Mouse (Mus musculus) stomach, postnatal 0 days (tissue): ENCODE results near the gene C5ar1. TPM values are rescaled to one million over a fixed set of nuclear protein-coding genes. Genes with fewer than 3 reads are reported as not detected.
A peak's percentile ranks its signal among the peaks of the same experiment; 100 is the strongest.

Source experiments
- ATAC-seq: fragments of 200-750 bp; cut with Nextera tagmentation; 2 replicates; pipeline ENCODE4 v1.8.0; 2017; ENCODE audit not compliant: low FRiP score, low TSS enrichment
- DNase-seq: peaks from one replicate; pipeline ENCODE4 v3.0.0-alpha.2; 2016; ENCODE audit warnings: low spot score
- H3K27ac ChIP-seq: fragments of 300-500 bp; sonication (generic); replicated peaks from 2 replicates; pipeline ENCODE4 v1.5.1; 2014; ENCODE audit warnings: mild to moderate bottlenecking, control low read depth
- H3K27me3 ChIP-seq: fragments of 300-500 bp; sonication (generic); 2 replicates; pipeline ENCODE4 v1.6.1; 2014; ENCODE audit warnings: low read length; ENCODE audit not compliant: control insufficient read depth, insufficient read depth
- H3K36me3 ChIP-seq: fragments of 300-500 bp; sonication (generic); 2 replicates; pipeline ENCODE4 v1.6.1; 2014; ENCODE audit warnings: low read length, mixed read lengths; ENCODE audit not compliant: control insufficient read depth, insufficient read depth
- H3K4me1 ChIP-seq: fragments of 300-500 bp; sonication (generic); replicated peaks from 2 replicates; pipeline ENCODE4 v1.6.1; 2014; ENCODE audit warnings: antibody characterized with exemption; ENCODE audit not compliant: control insufficient read depth, insufficient read depth
- H3K4me2 ChIP-seq: fragments of 300-500 bp; sonication (generic); replicated peaks from 2 replicates; pipeline ENCODE4 v1.6.1; 2014; ENCODE audit warnings: low read depth, mild to moderate bottlenecking, control low read depth, moderate library complexity
- H3K4me3 ChIP-seq: fragments of 300-500 bp; sonication (generic); 2 replicates; pipeline ENCODE4 v1.5.1; 2014; ENCODE audit warnings: low read depth, low read length, control low read depth
- H3K9ac ChIP-seq: fragments of 300-500 bp; sonication (generic); 2 replicates; pipeline ENCODE4 v1.6.1; 2014; ENCODE audit warnings: mild to moderate bottlenecking, low read length, control low read depth, mixed read lengths
- H3K9me3 ChIP-seq: fragments of 300-500 bp; sonication (generic); 2 replicates; pipeline ENCODE4 v1.6.1; 2016; ENCODE audit warnings: low read length; ENCODE audit not compliant: control insufficient read depth
- CTCF ChIP-seq: IDR thresholded peaks from 2 replicates; pipeline ENCODE4 v1.5.1; 2016; ENCODE audit warnings: antibody characterized with exemption, low read depth, mild to moderate bottlenecking, moderate library complexity
- EP300 ChIP-seq: optimal IDR thresholded peaks from 2 replicates; pipeline ENCODE3; 2016; ENCODE audit warnings: antibody characterized with exemption
- WGBS: fragments of 180-500 bp; shearing (Covaris S2); extraction: QIAGEN DNeasy Blood & Tissue Kit; methylation state at CpG from one replicate; pipeline ENCODE4 v1.1.7; 2014; 5-methylcytosine and 5-hydroxymethylcytosine counted together
- polyA plus RNA-seq: library from polyadenylated mRNA; unstranded; fragments of >200 nt; fragmentation: Nextera tagmentation; extraction: Ambion mirVana; gene quantifications from 2 replicates; pipeline ENCODE4 v1.2.1, GENCODE M21; 2015

Gene C5ar1
- polyA plus RNA-seq, 1 experiment from 2014 or later: 2.0 TPM

GRCm38 (mm10) chr7:16284904-16285303 lies 25.6 kb upstream of the C5ar1 start:
- Histone ChIP-seq H3K4me1 (no peaks in the 10 kb centered on the region), H3K9ac (peak overlapping the region; percentile 43), H3K4me3 (peak overlapping the region; percentile 67), H3K9me3 (no peaks in the 10 kb centered on the region), H3K27me3 (no peaks in the 10 kb centered on the region), H3K27ac (peak overlapping the region; percentile 85), H3K36me3 (peaks cover 26% of the 10 kb centered on the region), H3K4me2 (peak overlapping the region; percentile 55)
- TF ChIP-seq CTCF (no peak), EP300 (no peak)
- 33% methylated on average over 9 of the region's 9 CpGs for WGBS
- no peak for DNase-seq
- no peak for ATAC-seq

GRCm38 (mm10) chr7:16284001-16284400 lies 24.7 kb upstream of the C5ar1 start:
- no peak for DNase-seq
- Histone ChIP-seq H3K36me3 (peaks cover 26% of the 10 kb centered on the region), H3K4me3 (no peak overlapping the region), H3K4me2 (no peak overlapping the region), H3K27me3 (no peaks in the 10 kb centered on the region), H3K9me3 (no peaks in the 10 kb centered on the region), H3K4me1 (no peaks in the 10 kb centered on the region), H3K27ac (no peak overlapping the region), H3K9ac (no peak overlapping the region)
- 92% methylated on average over 8 of the region's 8 CpGs for WGBS
- TF ChIP-seq CTCF (no peak), EP300 (no peak)
- no peak for ATAC-seq

GRCm38 (mm10) chr7:16282334-16282733 lies 23.0 kb upstream of the C5ar1 start:
- no peaks in the 10 kb centered on the region for H3K4me1 ChIP-seq
- no peak for TF ChIP-seq EP300
- TF ChIP-seq CTCF: no peak
- 84% methylated on average over 13 of the region's 13 CpGs for WGBS
- DNase-seq (no peak), ATAC-seq (no peak)
- H3K9ac ChIP-seq: no peak overlapping the region
- no peak overlapping the region for H3K4me3 ChIP-seq
- H3K4me2 ChIP-seq: no peak overlapping the region
- no peak overlapping the region for H3K27ac ChIP-seq
- no peaks in the 10 kb centered on the region for H3K9me3 ChIP-seq
- H3K36me3 ChIP-seq: peaks cover 33% of the 10 kb centered on the region
- no peaks in the 10 kb centered on the region for H3K27me3 ChIP-seq

DNA sequence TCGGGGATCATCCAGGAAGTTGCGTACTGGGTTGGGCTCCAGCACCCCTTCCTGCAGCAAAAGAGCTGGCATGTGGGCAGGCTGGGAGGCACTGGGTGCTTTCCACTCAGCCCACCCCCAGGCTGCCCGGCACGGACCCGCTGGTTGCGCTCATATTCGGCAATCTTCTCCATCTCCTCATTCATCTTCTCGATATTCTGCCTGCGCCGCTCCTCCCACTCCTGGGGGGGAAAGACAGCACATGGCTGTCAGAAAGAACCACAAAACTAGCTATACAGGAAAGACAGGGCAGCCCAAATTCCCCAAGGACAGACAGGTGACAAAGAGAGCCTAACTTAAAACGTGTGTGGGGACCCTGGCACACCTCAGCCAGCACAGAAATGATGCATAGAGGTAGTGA lies 21.4 kb upstream of the C5ar1 start:
- Histone ChIP-seq H3K4me1 (no peaks in the 10 kb centered on the region), H3K9me3 (no peaks in the 10 kb centered on the region), H3K9ac (no peak overlapping the region), H3K36me3 (peaks cover 41% of the 10 kb centered on the region), H3K27ac (no peak overlapping the region), H3K27me3 (no peaks in the 10 kb centered on the region), H3K4me3 (no peak overlapping the region), H3K4me2 (no peak overlapping the region)
- DNase-seq (no peak), ATAC-seq (no peak)
- 80% methylated on average over 11 of the region's 11 CpGs for WGBS
- TF ChIP-seq EP300: no peak
- TF ChIP-seq CTCF: no peak

DNA sequence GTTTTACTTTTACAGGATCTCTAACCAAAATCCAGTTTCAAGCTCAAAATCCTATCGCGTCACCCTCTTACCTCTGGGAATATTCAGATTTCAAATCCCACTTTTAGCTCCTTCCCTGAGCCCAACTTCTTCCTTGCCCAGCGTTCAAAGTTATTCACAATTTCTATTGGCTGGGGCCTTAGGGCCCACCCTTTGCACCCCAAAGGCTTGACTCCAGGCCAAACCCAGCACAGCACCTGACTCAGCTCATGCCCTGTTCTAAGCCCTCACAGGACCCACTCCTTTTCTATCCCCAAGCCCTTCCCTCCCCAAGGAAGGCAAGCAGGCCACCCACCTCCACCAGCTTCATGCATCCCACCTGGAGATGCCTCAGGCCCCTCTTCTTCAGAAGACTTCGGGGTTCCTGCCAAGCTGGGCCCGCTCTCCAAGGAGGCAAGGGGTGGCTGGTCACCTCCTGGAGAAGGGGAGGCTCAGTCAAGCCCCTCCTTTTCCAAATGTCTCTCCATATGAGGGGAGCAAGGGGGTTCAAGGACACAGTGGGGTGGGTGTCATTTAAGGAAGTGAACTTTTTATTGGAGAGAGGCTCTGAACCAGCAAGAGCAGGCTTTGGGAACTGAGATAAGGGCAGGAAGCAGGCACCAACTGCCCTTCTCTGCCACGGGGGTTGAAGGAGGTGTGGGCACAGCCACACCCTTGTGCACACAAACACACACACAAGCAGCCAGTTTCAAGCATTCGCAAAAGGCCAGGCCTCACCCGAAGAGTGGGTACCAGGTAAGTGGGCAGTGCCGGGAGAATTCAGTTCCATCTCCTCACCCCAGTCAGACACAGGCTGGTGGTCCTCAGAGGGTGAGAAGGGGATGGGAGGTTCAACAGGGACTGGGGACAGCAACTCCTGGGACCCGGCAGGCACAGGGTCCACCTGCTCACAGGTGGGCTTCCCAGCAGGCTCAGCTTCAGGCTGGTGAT lies 15.9 kb upstream of the C5ar1 start:
- Histone ChIP-seq H3K4me2 (no peak overlapping the region; the same call in 1 of the 2 replicates), H3K4me3 (no peak overlapping the region), H3K9ac (peak overlapping the region; percentile 23; the same call in 1 of the 2 replicates), H3K27ac (peak overlapping the region; percentile 96), H3K9me3 (no peaks in the 10 kb centered on the region), H3K27me3 (no peaks in the 10 kb centered on the region), H3K36me3 (peaks cover 23% of the 10 kb centered on the region), H3K4me1 (0 out of 2 replicates have a peak, but pooled peaks cover 3% of the 10 kb centered on the region)
- DNase-seq (peak; percentile 70), ATAC-seq (peak; percentile 48)
- TF ChIP-seq CTCF: no peak
- TF ChIP-seq EP300: no peak
- WGBS: 79% methylated on average over 10 of the region's 10 CpGs

- Histone ChIP-seq H3K27ac (peak overlapping the region; percentile 96), H3K36me3 (peaks cover 23% of the 10 kb centered on the region), H3K9me3 (no peaks in the 10 kb centered on the region), H3K4me1 (0 out of 2 replicates have a peak, but pooled peaks cover 3% of the 10 kb centered on the region), H3K4me3 (peak overlapping the region; percentile 71), H3K9ac (peak overlapping the region; percentile 63), H3K27me3 (no peaks in the 10 kb centered on the region), H3K4me2 (peak overlapping the region; percentile 96)
- TF ChIP-seq CTCF (no peak), EP300 (no peak)
- under 1% methylated on average over 18 of the region's 18 CpGs for WGBS
- ATAC-seq: peak; percentile 62
- DNase-seq: peak; percentile 81
Observed at GRCm38 (mm10) chr7:16273766-16274140, 14.4 kb upstream of the C5ar1 start.
